Mouse (Mus musculus) layer of hippocampus, adult 18-20 months (tissue): ENCODE data around the gene Lyl1. TPM values are rescaled to one million over a fixed set of nuclear protein-coding genes. Genes with fewer than 3 reads are reported as not detected.

ENCODE experiments used
- DNase-seq, 2 experiments: peaks; one replicate each; pipeline ENCODE4 v3.0.0; 2022; ENCODE audit warnings: low spot score in 2 of 2
- total RNA-seq, 2 experiments: library from RNA; stranded (reverse); gene quantifications; 2 replicates each; pipeline ENCODE4 v1.2.3; 2021

Lyl1 gene
- total RNA-seq, 2 experiments from 2014 or later, result 2.0 to 2.2 TPM

DNA sequence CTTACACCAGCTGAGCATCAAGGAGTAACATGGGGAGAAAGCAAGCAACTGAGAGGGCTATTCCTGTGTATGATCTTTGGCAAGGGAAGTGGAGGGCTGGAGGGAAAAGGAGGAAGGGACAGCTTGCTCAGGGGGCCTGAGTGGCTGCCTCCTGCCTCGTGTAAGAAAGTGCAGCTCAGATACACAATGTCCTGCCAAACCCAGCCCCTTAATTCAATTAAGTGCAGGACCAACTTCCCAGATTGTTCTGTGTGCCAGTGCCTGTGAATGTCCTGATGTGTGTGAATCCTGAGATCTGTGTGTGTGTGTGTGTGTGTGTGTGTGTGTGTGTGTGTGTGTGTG is 38.1 kb downstream of the Lyl1 start:
- no peak for DNase-seq

DNA sequence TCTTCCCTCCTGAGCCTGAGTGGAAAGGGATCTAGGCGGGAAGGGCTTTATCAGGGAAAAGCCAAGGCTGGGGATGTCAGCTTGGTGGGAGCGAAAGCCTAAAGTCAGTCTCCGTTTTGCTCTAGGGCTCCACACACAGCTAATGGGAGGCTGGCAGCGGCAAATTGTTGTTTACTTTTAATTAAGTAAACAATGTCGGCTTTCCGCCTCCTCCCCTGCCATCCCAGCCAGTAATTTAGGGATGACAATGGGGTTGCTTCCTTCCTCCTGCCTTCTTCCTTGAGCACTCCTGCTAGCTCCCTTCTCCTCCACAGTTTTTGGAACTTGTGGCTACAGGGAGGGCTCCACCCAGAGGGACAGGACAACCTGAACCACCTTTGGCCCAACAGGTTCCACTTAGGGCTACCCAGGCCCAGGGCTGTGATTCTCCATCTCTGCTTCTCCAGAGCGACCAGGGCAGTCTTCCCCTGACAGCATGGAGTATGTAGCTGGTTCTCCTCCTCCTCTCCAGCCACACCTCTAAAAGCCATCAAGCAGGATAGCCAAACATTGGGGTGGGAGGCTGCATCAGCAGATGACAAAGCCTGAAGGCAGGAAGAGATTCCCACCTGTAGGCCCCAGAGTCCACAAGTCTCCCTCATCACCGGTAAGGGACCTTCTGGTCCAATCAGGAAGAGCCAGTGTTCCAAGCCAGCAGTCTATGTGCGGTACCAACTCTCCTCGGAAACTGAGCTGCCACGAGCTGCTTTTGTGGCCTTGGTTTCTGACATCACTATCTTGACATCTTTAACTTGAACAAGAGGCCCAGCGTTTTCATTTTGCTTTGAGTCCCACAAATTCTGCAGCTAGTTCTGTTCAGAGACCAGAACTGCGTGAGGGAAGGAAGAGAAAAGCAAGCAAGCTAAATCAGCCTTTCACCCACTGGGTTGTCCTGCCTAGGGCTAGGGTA is 39.9 kb downstream of the Lyl1 start:
- no peak for DNase-seq

DNA sequence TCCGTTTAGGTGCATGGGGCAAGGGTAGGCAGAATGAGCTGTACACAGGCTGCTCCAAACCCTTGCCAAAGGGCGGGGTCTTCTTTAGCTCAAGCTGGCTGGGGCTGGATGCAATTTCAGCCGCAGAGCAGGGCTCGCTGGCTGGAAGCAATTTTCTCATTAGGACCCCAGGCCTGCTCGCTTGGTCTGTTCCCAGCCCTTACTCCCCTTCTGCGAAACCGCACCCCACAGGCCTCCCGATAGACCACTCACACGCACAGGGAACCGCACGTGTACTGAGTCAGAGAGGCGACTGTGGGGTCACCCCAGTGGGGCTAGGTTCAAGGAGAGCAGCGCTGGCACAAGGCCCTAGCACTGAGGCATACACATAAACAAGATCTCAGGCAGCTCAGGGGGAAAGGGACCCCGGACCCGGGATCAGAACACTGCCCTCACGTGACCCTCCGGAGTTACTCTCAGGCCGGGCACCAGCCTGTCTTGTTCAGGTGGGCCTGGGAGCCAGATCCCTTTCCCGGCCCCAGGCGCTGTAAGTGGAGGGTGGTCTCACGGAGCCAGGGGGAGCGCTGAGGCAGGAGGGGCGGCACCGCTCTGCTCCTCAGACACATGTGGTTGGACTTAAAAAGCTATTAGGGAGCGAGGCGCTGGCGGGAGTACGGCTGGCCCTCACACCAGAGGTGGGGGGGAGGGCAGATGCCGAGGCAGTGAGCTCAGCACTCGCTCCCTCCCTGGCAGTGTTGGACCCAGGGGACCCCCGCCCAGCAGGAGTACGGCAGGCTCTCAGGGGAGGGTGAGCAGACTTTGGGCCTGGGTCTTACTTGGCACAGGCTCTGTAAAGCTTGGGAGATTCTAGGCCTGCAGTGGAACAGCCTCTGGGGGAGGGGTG is 41.2 kb downstream of the Lyl1 start:
- DNase-seq, result no peak

DNA sequence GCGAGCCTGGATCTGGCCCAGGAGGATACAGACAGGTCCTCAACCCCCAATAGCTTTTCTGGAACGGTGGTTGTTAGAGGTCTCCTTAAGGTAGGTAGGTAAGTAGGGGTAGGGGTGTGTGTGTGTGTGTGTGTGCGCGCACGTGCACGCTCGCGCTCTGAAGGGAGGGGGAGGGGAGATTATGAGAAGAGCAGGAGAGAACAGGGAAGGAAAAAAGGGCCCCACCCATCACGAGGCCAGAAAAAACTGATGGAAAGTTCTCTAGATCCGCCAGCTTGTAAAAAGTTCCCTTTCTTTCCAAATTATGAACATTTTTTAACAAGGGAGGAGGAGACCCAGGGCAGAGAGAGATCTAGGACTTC is 41.8 kb downstream of the Lyl1 start:
- DNase-seq, result no peak

DNA sequence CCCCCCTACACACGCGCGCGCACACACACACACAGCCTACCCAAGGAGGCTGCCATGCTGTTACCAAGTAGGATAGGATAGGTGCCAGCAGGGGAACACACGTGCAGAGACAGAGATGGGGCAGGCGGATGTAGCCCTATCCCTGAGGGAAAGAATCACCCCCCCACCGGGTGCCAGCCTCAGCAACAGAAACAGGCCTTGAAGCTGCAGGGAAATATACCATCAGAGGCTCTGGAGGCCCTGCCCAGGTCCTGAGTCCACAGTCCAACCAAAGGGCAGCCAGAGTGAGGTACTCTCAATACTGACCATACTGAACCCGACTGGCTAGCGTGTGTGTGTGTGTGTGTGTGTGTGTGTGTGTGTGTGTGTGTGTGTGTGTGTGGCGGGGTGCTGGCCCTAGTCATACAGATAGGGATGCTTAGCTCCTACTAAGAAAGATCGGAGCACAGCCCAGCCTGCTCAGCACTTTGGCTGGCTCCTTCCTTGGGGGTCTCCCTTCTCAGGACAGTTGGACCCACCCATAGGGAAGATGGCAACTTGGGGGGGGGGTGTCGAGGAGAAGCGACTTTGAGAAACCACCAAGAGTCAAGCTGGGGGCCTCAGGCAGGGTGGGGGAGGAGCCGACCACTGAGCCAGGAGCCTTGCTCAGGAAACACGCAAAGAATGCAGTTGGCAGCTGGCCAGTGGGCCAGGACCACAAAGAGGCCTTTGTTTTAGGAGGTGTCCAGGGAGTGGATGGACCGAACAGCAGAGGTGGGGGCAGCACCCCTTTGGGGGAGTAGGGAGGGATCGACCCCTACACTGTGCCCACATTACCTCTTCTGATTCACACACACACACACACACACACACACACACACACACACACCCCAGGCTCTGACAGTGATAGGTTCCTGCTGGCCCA is 42.5 kb downstream of the Lyl1 start:
- DNase-seq, result no peak

DNA sequence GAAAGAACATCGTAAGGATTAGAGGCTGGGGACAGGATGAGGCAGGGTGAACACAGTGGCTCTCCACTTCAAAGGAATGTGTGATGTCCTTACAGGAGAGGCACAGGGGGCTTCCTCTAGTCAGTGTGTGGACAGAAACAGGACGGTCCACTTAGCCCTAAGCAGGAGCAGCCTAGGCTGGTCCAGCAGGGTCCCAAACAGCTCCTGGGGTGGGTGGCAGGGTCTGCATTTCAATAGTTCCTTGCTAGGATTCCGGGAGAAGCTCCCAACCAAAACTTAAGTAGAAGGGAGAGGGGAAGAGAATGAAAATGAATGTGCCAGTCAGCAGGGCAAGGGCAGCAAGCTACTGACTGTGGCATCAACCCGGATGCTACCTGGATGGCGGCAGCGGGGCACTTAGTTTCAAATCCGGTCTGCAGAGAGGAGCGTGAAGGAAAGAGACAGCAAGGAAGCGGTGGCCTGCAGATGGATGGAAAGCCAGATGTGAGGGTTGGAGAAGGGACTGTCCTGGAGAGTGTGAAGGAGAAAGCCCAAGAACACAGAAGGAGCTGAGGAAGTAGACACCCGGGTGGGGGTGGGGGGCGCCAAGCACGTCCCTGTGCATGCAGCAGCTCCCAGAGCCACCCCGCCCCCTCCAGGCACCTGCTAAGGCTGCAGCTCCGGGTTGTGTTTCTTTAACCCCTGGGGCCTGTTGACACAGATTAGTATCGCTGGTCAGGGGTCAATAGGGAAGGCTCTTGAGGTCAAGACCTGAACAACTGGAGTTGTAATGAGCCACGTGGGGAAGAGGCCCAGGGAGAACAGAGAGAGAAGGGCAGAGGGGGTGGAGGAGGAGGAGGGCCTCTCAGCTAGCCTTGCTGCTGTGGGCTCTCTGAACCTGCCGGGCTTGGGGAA is 44.0 kb downstream of the Lyl1 start:
- DNase-seq, result no peak

DNA sequence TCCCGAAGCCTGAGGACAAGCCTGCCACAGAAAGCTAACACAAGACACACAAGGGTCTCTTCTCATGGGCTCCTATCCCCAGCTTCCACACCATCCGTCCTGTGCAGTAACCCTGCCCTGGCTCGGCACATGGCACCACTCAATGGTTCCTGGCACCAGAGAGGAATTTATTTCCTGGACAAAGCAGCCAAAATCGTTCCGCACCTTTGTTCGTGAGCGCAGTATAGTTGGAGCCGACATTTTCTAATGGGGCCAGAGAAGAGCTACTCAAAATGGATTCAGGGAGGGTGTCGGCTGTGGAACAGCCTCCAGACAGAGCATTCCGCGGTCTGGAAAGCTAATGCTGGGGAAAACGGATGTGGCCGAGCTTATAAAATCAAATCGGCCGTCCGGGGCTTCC is 48.3 kb downstream of the Lyl1 start:
- no peak for DNase-seq

DNA sequence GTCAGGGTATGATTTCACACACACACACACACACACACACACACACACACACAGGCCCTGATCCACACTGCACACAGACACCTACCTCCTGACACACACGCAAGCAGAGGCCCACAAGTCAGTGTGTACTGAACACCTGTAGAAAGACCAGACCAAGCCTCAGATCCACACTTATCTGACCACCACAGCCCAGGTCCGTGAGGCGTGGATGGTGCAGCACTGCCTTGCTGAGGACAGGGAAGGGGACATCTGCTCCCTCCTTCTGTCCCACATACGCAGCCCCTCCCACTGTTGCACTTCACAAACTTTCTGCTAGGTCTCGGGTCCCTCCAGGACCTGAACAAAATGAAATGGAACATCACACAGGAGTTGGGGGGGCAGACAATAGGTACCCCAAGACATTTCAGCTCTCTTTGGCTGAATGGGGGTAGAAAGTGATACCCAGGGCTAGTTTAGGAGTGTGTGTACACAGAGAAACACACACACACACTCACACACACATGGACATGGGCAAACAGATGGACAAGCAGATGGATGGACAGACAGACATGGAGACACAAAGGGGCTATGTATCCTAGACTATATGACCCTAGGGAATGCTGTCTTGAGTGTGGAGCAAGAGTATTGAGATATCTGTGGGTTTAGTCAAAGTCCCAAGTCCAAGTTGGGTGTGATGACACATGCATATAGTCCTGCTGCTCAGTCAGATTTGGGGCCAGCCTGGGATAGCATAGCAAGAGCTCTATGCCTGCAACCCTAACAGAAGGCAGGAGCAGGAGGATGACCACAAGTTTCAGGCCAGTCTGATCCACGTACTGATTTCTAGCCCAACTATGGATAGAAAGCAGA is 51.7 kb downstream of the Lyl1 start:
- no peak for DNase-seq

Other genes with a start within 250 kb of the Lyl1 start
- gene Ier2, start 38.6 kb upstream of the Lyl1 start, total RNA-seq, result 10 to 100 TPM in 1 of 2 experiments, 1 to 10 TPM in 1; 6.2 to 10.0 TPM
- gene Trmt1, start 15.2 kb upstream of the Lyl1 start, total RNA-seq, result 100 to 1,000 TPM in 1 of 2 experiments, 10 to 100 TPM in 1; 96.9 to 108 TPM
- 10 to 100 TPM; 94.8 to 95.5 TPM for gene Nacc1, start 13.6 kb upstream of the Lyl1 start, total RNA-seq
- not detected for gene G430095P16Rik, start 21.6 kb downstream of the Lyl1 start, total RNA-seq
- gene Nfix, start 98.9 kb downstream of the Lyl1 start, total RNA-seq, result 100 to 1,000 TPM; 379 to 429 TPM
- 10 to 100 TPM; 10.7 to 10.9 TPM for gene Dand5, start 121.4 kb downstream of the Lyl1 start, total RNA-seq
- 10 to 100 TPM; 27.3 to 27.4 TPM for gene Gadd45gip1, start 130.1 kb downstream of the Lyl1 start, total RNA-seq
- 10 to 100 TPM; 63.8 to 77.0 TPM for gene Rad23a, start 139.2 kb downstream of the Lyl1 start, total RNA-seq
- 100 to 1,000 TPM; 506 to 521 TPM for gene Calr, start 145.5 kb downstream of the Lyl1 start, total RNA-seq
- gene Farsa, start 155.5 kb downstream of the Lyl1 start, total RNA-seq, result 10 to 100 TPM; 48.8 to 50.1 TPM
- 10 to 100 TPM; 15.7 to 16.5 TPM for gene Syce2, start 170.7 kb downstream of the Lyl1 start, total RNA-seq
- 10 to 100 TPM; 38.3 to 38.5 TPM for gene Gcdh, start 192.5 kb downstream of the Lyl1 start, total RNA-seq
- gene Klf1, start 200.5 kb downstream of the Lyl1 start, total RNA-seq, result under 1 TPM in 1 of 2 experiments, not detected in 1; 0.27 TPM
- gene Dnase2a, start 207.1 kb downstream of the Lyl1 start, total RNA-seq, result 1 to 10 TPM; 2.8 to 5.1 TPM
- gene Mast1, start 235.9 kb downstream of the Lyl1 start, total RNA-seq, result 10 to 100 TPM; 71.8 to 73.3 TPM
- gene Rtbdn, start 245.5 kb downstream of the Lyl1 start, total RNA-seq, result 1 to 10 TPM in 1 of 2 experiments, under 1 TPM in 1; 0.87 to 1.1 TPM